Comparison of ENCODE assay signal across 9 mouse cellular contexts in the genomic region with DNA sequence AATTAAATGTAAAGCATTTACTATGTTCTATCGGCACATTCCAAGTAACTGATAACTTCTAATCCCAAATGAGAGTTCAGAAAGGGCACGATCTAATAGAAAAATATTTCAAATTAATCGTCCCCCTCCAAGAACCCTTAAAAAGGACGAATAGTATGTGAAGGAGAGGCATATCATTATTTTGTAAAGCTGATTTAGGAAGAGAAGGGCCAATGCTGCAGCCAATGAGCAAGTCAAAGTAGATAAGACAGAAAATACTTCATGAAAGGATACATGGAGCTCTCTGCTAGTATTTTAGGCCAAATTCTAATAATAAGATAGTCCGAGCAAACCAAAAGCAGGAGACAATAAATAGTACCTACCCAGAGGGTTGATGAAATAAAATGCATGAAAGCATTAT. TPM values are rescaled to one million over a fixed set of nuclear protein-coding genes. Genes with fewer than 3 reads are reported as not detected.
A peak's percentile ranks its signal among the peaks of the same experiment; 100 is the strongest.
DNase-seq lines count a peak whose midpoint lies in the region; ATAC-seq and TF ChIP-seq lines count a peak whose summit lies in the region.
"Had no signal": no experiment of that assay in that cellular context is flagged by ENCODE, and none has a peak within 500 bp of the region (broad histone marks: within the 10 kb centered on the region; RNA-seq: fewer than 3 reads in every experiment).

No protein-coding gene starts in this region.

- H3K4me1 ChIP-seq in lung, embryonic 15.5 days = peaks cover 31% of the 10 kb centered on the region
- H3K4me1 ChIP-seq in forebrain, embryonic 10.5 days = peaks cover 25% of the 10 kb centered on the region
- peaks cover 28% of the 10 kb centered on the region for H3K4me1 ChIP-seq in limb, embryonic 13.5 days
- peaks cover 18% of the 10 kb centered on the region; the same call in 1 of the 2 replicates for H3K4me1 ChIP-seq in small intestine, adult 2 months (ENCODE audit: control insufficient read depth, insufficient read depth, insufficient read length, low read length)

- no peak for DNase-seq in lung, postnatal 10 days
- no peak for DNase-seq in forebrain, embryonic 10.5 days (ENCODE audit: extremely low spot score, low spot score)
- DNase-seq in cerebellum, adult 8-10 months = no peak
- DNase-seq in cerebellum, postnatal 25 days = no peak
- no peak for DNase-seq in thymus, adult 18-20 months
- DNase-seq: adrenal gland, postnatal 14 days had no signal

- peak overlapping the region; percentile 93; the same call in 1 of the 2 replicates for H3K9ac ChIP-seq in lung, embryonic 15.5 days
- H3K9ac ChIP-seq in limb, embryonic 13.5 days = peak overlapping the region; percentile 92; the same call in 1 of the 2 replicates

- WGBS in lung, embryonic 15.5 days = 52% methylated on average over 5 of the region's 5 CpGs
- WGBS in forebrain, embryonic 10.5 days = 74% methylated on average over 5 of the region's 5 CpGs
- 65% methylated on average over 5 of the region's 5 CpGs for WGBS in limb, embryonic 13.5 days
- 32% methylated on average over 5 of the region's 5 CpGs for WGBS in small intestine, adult 2 months

- TF ChIP-seq CTCF in small intestine, adult 2 months (IDR thresholded peaks at IDR 0.05; ENCODE audit: extremely low read depth, insufficient read length, insufficient replicate concordance, low read depth, low read length) = no peak

- TF ChIP-seq POLR2A in small intestine, adult 2 months (IDR thresholded peaks at IDR 0.05; ENCODE audit: low read depth, low read length) = no peak

- no peak for ATAC-seq in lung, embryonic 15.5 days (ENCODE audit: borderline replicate concordance, extremely low read depth, low FRiP score, low TSS enrichment)
- no peak for ATAC-seq in limb, embryonic 13.5 days (ENCODE audit: low FRiP score, low read depth)

- no peaks in the 10 kb centered on the region for H3K9me3 ChIP-seq in lung, embryonic 15.5 days
- H3K9me3 ChIP-seq in forebrain, embryonic 10.5 days = no peaks in the 10 kb centered on the region
- no peaks in the 10 kb centered on the region for H3K9me3 ChIP-seq in limb, embryonic 13.5 days

- peak overlapping the region; percentile 93 for H3K4me3 ChIP-seq in lung, embryonic 15.5 days
- peak overlapping the region; percentile 78 for H3K4me3 ChIP-seq in forebrain, embryonic 10.5 days
- peak overlapping the region; percentile 85 for H3K4me3 ChIP-seq in limb, embryonic 13.5 days
- peak overlapping the region; percentile 25; the same call in 1 of the 2 replicates for H3K4me3 ChIP-seq in small intestine, adult 2 months (ENCODE audit: low read depth, low read length)

- H3K27ac ChIP-seq in lung, embryonic 15.5 days = 0 out of 2 replicates have a peak overlapping the region, but pooled peaks have one; percentile 100
- no peak overlapping the region for H3K27ac ChIP-seq in forebrain, embryonic 10.5 days
- H3K27ac ChIP-seq in limb, embryonic 13.5 days = no peak overlapping the region
- H3K27ac ChIP-seq in small intestine, adult 2 months (ENCODE audit: insufficient read depth, low read depth, low read length) = no peak overlapping the region; the same call in 1 of the 2 replicates

- no peaks in the 10 kb centered on the region for H3K36me3 ChIP-seq in lung, embryonic 15.5 days
- no peaks in the 10 kb centered on the region for H3K36me3 ChIP-seq in forebrain, embryonic 10.5 days (replicated peaks)
- no peaks in the 10 kb centered on the region for H3K36me3 ChIP-seq in limb, embryonic 13.5 days
- no peaks in the 10 kb centered on the region; the same call in 1 of the 2 replicates for H3K36me3 ChIP-seq in small intestine, adult 2 months (ENCODE audit: control insufficient read depth, insufficient read depth, low read length)

- no peaks in the 10 kb centered on the region for H3K27me3 ChIP-seq in lung, embryonic 15.5 days
- no peaks in the 10 kb centered on the region for H3K27me3 ChIP-seq in forebrain, embryonic 10.5 days (ENCODE audit: poor library complexity, severe bottlenecking)
- no peaks in the 10 kb centered on the region for H3K27me3 ChIP-seq in limb, embryonic 13.5 days
- no peaks in the 10 kb centered on the region for H3K27me3 ChIP-seq in small intestine, adult 2 months (ENCODE audit: control insufficient read depth, insufficient read depth, low read length)

- H3K4me2 ChIP-seq in lung, embryonic 15.5 days = peak overlapping the region; percentile 65
- peak overlapping the region; percentile 65 for H3K4me2 ChIP-seq in limb, embryonic 13.5 days (replicated peaks)

RNA-seq across cellular contexts. Expression of gene Abcd3, which starts 1.3 kb away (rescaled TPM):
- polyA plus RNA-seq in lung, embryonic 15.5 days (2015; fragmentation: Nextera tagmentation; extraction: Ambion mirVana) = 75.4 and 82.5 TPM in 2 replicates
- 45.6 and 46.6 TPM in 2 replicates for polyA plus RNA-seq in forebrain, embryonic 10.5 days (2016; fragmentation: Nextera tagmentation; extraction: Ambion mirVana)
- 58.7 and 60.4 TPM in 2 replicates for polyA plus RNA-seq in limb, embryonic 13.5 days (2015; fragmentation: Nextera tagmentation; extraction: Ambion mirVana)
- polyA plus RNA-seq in small intestine, adult 2 months (2012; rRNA removed) = 5.8 and 13.0 TPM in 2 replicates

Comparison
In these comparisons a context has a peak if more than half of its experiments do, and no peak if none do; other contexts are left out.
1. H3K4me3 ChIP-seq: peak in every context shown above with its lines; median percentile 93 in lung, embryonic 15.5 days; 85 in limb, embryonic 13.5 days; 78 in forebrain, embryonic 10.5 days; 25 in small intestine, adult 2 months.